Mouse (Mus musculus) left cerebral cortex, postnatal 25 days (tissue): ENCODE results near the gene Gm21586. TPM values are rescaled to one million over a fixed set of nuclear protein-coding genes. Genes with fewer than 3 reads are reported as not detected.
"Not testable (repeated sequence)": the region's sequence is repeated elsewhere in the genome, so short reads cannot be mapped to it uniquely, and the experiment has no call there.

ENCODE experiments used
- DNase-seq, 2 experiments: peaks; one replicate each; pipeline ENCODE4 v3.0.0; 2022; ENCODE audit warnings: low spot score in 2 of 2, mixed read lengths in 1 of 2
- intact Hi-C: fragments of 180-260 bp; cut with DNase I; formaldehyde crosslinking; loops from one replicate; pipeline ENCODE4 v1.15.1; 2025
- total RNA-seq, 2 experiments: library from RNA; stranded (reverse); gene quantifications; 2 replicates each; pipeline ENCODE4 v1.2.3; 2021

The Gm21586 gene
- total RNA-seq, result not detected

DNA sequence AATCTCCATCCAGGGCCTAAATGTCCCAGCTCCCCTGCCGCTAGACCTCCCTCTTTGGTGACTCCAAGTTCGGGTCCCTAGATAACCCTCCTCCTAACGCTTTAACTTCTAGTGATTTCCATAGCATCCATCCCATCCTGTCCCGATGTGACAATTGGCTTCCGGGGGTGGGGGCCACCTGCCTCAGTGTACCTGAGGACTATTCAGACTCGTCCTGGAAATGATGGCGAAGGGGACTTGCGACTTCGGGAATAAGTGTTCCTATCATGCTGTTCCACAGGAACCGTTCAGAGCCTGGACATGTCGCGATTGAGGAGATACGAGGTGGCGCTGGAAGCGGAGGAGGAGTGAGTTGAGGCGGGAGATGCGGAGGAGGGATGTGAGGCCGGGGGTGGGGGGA is at the start of gene Gm21586:
TSS of gene Gm21586 (plus strand) at position 301 of the 400 bp plus-strand sequence.
- DNase-seq, intact Hi-C loops: not testable (repeated sequence)

DNA sequence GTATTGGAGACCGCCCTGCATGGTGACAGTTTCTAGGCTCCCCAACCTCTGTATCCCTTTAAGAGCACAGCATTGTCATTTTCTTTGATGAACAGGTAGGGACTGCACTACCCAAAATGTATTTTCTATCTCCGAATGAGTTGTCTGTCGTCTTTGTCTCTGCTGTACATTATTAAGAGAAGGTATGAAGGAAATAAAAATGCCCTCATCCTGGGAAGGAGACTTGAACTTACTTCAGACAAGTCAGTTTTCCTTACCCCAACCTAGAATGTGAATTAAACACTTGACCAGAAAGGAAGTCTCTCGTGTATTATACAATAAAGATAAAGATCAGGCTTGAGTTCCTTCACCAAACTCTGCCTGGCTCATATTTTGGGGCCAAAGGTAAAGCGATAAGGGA is 27.3 kb downstream of the Gm21586 start, which contains the start of gene Gm2163:
TSS of gene Gm2163 (plus strand) at position 301 of the 400 bp plus-strand sequence.
- intact Hi-C loops, DNase-seq: not testable (repeated sequence)

Other genes starting within 250 kb of the Gm21586 start
- 10 to 100 TPM in 1 of 2 experiments, 1 to 10 TPM in 1; 7.7 to 10.5 TPM for gene Gm10600, start 198.7 kb upstream of the Gm21586 start, total RNA-seq
- gene Ccl21b, start 183.6 kb upstream of the Gm21586 start, total RNA-seq, result not detected
- gene Gm21953, start 145.1 kb upstream of the Gm21586 start, total RNA-seq, result not detected
- not detected for gene Fam205a3, start 121.0 kb upstream of the Gm21586 start, total RNA-seq
- gene Gm2163, start 27.4 kb downstream of the Gm21586 start, total RNA-seq, result 1 to 10 TPM; 7.2 to 7.8 TPM
- gene Fam205a2, start 88.8 kb downstream of the Gm21586 start, total RNA-seq, result not detected
- not detected for gene Gm10591, start 172.8 kb downstream of the Gm21586 start, total RNA-seq
- 10 to 100 TPM; 11.4 to 14.2 TPM for gene Gm2564, start 190.3 kb downstream of the Gm21586 start, total RNA-seq
- gene Ccl27b, start 215.9 kb downstream of the Gm21586 start, total RNA-seq, result 1 to 10 TPM; 2.6 to 7.9 TPM
- gene Il11ra2, start 222.5 kb downstream of the Gm21586 start, total RNA-seq, result under 1 TPM in 1 of 2 experiments, not detected in 1; 0.48 TPM